Mouse (Mus musculus) left cerebral cortex, adult 9 months (tissue): ENCODE measurements around the gene Gm10097.
A peak's percentile ranks its signal among the peaks of the same experiment; 100 is the strongest.

ENCODE experiments used
- DNase-seq, 2 experiments: peaks; one replicate each; pipeline ENCODE4 v3.0.0; 2022; ENCODE audit warnings: low spot score in 2 of 2

The Gm10097 gene

DNA sequence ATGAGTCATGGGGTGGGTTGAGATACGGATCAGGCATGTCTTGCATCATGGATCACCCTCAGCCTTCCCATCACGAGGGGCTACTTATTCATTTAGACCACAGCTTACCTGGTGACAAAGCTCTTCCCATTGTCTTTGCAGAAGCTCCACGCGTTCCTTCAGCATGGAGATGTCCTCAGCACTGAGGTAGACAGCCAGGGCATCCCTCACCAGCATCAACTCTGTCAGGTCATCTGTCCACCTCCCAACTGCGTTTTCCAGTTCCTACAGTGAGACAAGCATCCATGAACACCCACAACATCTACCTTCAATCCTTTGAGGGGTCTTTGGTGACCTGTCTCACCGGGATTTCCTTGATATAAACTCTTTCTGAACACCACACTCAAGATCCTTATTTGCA lies 14.7 kb downstream of the Gm10097 start:
- no peak for DNase-seq

GRCm38 (mm10) chr10:5085792-5086191 lies 16.8 kb downstream of the Gm10097 start:
- DNase-seq = no peak

GRCm38 (mm10) chr10:5086329-5086728 lies 17.3 kb downstream of the Gm10097 start:
- no peak for DNase-seq

DNA sequence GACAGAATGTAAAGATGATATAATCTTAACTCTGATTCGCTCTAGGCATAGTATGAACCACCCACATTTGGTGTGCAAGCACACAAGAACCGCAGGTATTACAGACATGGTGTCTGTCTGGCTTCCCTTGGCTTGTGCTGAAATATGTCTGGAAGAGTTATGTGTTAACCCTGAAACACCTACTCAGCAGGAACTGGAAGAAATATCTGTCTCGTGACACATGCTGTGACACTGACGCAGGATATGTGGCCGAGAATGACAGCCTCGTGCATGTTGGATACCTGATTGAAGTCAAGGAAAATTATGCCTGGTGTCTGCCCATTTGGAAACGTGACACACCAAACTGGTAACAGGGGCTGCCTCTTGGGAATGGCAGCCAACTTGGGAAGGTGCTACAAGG lies 18.3 kb downstream of the Gm10097 start:
- no peak for DNase-seq

DNA sequence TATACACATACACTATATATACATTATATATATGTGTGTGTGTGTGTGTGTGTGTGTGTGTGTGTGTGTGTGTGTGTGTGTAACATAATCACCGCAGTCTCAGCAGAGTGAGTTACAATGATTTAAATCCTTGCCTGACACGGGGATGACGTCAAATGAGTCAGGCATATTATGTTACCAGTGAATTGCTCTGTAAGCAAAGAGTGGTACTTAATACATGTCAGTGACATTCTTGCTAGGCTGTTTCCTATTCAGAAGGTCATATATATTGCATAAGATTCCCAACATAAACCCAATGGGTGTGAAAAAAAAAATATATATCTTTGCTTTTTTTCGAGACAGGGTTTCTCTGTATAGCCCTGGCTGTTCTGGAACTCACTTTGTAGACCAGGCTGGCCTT lies 20.1 kb downstream of the Gm10097 start:
- no peak for DNase-seq

DNA sequence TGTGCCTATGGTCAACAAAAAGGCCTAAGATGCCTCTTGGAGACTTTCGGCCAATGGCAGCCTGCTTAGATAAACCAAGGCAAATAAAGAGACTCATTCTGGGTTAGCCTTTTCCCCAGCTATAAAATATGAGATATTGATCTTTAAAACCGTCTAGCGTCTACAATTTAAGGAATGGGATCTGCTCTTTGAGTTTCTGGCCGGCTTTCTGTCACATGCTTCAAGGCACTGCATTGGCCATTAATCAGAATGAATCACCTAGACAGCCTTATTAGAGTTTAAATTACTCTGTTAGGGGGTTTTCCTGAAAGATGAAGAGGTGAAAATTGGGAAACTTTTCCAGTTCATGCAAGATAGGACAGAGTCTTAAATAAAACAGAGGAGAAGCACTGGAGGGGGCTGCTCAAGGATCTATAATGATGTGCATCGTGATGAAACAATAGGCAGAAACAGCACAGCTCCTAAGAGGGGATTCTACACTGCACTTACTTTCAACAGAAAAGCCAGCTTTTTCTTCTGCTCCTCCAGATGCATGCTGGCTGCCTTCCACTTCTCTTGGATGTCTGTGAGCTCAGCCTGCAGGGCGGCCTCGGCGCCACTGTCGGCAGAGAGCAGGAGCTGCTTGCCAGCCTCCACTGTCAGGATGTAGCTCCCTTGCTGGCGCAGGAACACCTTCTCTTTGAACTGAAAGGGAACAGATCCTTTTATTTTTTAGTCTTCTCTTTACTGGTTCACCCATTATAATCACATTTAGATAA lies 28.2 kb downstream of the Gm10097 start:
- DNase-seq = peak in 1 of 2 experiments; percentile 42

DNA sequence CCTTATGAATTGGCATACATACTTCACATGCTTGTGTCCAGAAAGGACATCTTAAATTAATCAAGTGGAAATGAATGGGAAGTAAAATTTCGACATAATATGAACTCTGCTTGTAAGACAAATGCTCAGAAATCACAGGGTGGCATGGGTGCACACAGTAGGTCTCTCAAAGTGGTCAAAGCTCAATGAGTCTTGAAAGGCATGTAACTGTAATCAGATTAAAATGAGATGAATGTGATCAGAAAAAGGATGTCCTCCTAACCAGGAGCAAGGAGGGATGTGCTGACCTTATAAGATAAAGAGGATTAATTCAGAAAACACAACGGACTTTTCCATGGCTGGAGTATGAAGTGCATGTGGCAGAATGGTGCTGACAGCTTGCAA lies 28.8 kb downstream of the Gm10097 start:
- DNase-seq = no peak

DNA sequence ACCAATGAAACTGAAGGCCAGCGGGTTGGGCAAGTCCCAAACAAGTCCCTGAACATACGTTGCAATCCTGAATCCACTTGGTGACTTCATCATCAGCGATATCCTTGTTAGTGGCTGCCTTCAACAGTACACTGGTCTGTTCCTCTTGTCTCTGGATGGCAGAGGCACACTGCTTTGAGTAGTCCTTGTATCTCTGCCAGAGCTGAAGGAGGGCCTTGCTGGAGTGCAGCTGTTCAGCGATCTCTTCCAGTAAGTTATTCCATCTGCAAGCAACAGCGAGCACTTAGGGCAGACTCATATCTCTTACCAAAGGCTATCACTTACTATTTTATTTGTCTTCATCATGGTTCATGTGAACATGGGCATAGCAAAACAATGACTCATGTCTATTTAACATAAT lies 41.8 kb downstream of the Gm10097 start:
- no peak for DNase-seq

DNA sequence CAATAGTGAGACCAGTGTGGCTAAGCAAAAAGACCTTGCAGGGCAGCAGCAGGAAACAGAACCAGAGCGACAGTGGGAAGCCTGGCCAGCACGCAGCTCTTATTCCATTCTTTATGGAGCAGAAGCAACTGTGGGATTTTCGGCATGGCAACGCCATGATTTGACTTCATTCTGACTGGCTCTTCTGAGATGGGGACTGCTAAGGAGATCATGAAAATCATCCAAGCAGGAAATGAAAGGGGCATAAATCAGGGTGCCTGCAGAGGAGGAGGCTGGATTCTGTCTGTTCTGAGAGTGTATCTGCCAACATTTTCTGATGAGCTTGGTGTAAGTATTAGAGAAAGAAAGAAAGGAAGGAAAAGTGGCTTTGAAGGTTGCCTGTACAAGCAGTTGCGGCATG lies 47.2 kb downstream of the Gm10097 start:
- no peak for DNase-seq

- DNase-seq = no peak
These were observed 47.7 kb downstream of the Gm10097 start for GRCm38 (mm10) chr10:5116720-5117119.
